Mouse (Mus musculus): ENCODE measurements around the gene Ptgir.

The Ptgir gene

DNA sequence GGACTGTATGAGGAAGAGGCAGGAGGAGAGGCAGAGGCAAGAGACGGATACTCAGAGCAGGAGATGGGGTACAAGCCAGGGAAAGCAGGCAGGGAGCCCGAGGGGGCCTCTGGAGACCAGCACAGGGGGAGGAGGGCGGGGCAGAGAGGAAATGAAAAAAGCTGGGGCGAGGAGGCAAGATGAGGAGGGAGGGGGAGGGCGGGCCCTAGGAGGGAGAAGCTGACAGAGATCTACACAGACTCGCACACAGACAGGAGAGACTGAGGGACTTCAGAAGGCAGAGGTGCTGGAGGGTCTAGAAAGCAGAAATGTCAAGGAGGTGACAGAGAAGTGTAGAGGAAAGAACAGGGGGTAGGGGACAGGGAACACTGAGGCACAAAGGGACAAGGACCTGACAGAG is at the start of gene Ptgir:
Gene Ptgir (plus strand): TSS at position 210 of the 400 bp plus-strand sequence.
- in situ Hi-C loops (cut with MboI, MseI), result no loop called here

DNA sequence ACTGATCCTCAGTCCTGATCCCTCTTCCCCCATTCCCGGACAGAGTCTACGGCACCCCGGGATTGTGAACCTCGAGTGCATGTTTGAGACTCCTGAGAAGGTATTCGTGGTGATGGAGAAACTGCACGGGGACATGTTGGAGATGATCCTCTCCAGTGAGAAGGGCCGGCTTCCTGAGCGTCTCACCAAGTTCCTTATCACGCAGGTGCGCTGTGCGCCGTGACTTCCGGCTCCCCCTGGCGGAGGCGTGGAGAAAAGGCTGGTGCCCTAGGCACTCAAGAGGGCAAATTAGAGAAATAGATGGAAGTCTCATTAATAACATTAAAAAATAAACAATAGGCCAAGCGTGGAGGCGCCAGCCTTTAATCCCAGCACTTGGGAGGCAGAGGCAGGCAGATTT is 48.0 kb upstream of the Ptgir start:
- in situ Hi-C loops (cut with MboI, MseI), result loop anchor here in 1 of 2 experiments (5.0 kb wide), 1 partner anchor 41 kb away; the partner anchor contains the start of genes Fkrp and Strn4

DNA sequence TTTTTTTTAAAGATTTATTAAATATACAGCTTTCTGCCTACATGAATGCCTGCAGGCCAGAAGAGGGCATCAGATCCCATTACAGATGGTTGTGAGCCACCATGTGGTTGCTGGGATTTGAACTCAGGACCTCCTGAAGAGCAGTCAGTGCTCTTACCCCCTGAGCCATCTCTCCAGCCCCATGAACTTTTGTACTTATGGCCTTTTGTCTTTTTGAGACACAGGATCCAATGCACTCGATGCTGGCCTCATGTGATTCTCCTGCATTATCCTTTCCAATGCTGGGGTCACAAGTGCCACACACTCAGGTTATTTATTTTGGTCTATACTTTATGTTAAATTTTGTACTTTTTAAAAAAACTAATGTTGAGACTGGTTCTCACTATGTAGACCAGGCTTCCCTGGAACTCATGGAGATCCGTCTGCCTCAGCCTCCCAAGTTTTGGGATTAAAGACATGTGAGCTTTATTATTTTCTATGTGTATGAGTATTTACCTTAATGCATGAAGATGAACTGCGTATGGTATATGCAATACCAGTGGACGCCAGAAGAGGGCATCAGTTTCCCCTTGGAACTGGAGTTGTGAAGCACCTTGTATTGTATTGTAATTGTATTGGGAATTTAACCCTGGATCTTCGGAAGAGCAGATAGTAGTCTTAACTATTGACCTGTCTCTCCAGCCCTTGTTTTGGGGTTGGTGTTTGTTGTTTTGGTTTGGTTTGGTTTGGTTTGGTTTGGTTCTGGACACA is 46.2 kb upstream of the Ptgir start:
- in situ Hi-C loops (cut with MboI, MseI), result loop anchor here in 1 of 2 experiments (5.0 kb wide), 1 partner anchor 43 kb away; the partner anchor contains the start of genes Fkrp and Strn4

DNA sequence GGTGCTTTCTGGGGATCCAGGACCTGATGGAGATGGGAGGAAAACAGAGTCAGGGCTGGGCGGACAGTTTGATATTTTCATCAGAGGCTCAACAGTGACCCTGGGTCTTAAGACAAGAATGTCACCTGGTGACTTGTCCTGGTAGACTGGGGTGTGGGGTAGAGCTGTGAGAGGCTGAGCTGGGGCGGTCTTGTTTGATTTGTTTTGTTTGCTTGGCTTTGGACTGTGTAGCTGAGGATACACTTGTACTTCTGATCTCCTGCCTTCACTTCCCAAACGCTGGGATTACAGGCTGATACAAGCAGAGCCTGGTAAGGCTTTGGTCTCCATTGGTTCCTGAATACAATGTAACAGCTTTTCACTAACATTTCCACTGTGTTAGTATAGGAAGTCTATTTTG is 38.8 kb upstream of the Ptgir start:
- in situ Hi-C loops (cut with MboI, MseI), result loop anchor here in 1 of 2 experiments (5.0 kb wide), 1 partner anchor 35 kb away; no protein-coding TSS in a partner anchor

DNA sequence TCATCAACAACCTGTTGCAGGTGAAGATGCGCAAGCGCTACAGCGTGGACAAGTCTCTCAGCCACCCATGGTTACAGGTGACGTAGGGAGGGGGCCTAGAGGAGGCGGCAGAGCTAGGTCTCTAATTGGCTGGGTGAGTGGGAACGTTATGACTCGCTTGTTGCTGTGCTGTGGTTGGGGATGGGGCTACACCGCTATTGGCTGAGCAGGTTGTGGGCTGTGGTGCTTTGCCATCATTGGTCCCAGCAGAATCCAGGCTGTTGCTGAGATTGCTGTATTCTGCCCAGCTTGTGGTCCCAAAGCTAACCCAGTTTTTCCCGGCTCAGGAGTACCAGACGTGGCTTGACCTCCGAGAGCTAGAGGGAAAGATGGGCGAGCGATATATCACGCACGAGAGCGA is 36.8 kb upstream of the Ptgir start:
- in situ Hi-C loops (cut with MboI, MseI), result loop anchor here in 1 of 2 experiments (5.0 kb wide), 1 partner anchor 33 kb away; no protein-coding TSS in a partner anchor

DNA sequence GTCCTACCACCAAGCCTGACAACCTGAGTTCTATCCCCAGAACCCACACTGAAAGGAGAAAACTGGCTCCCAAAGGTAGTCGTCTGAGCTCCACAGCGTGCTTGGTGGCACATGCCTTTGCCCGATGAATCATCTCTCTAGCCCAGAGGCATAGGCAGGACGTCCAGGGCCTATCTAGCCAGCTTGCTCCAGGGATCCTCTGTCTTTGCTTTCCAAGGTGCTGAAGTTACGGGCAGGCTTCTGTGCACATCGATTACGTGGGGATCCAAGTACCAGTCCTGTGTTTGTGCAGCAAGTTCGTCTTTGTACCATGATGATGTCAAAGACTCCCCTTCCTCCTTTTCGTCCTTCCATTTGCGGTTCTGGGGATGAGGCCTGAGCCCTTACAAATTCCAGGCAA is 34.7 kb upstream of the Ptgir start:
- in situ Hi-C loops (cut with MboI, MseI), result loop anchor here in 1 of 2 experiments (5.0 to 10.0 kb wide), 2 partner anchors 51 to 827 kb away; partner anchors contain the start of genes Bicra and Calm3

DNA sequence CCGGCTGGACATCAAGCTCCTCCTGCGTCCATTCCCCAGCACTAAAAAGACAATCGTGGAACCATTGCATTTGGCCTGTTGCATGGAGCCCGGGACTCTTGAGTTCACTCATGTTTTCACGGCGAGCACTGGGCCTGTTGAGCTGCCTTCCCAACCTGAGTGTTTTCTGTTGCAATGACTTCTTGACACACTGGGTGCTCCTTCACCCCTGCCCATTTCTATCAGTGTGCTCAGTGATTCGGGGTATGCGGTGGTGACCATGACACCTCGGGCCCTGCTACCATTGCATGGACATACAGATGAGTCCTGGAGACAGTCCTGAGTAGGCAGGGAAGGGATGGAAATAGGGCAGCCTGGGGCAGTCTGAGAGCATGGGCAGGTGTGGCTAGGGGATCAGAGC is 33.8 kb upstream of the Ptgir start:
- in situ Hi-C loops (cut with MboI, MseI), result loop anchor here in 1 of 2 experiments (5.0 to 10.0 kb wide), 2 partner anchors 50 to 828 kb away; partner anchors contain the start of genes Bicra and Calm3

DNA sequence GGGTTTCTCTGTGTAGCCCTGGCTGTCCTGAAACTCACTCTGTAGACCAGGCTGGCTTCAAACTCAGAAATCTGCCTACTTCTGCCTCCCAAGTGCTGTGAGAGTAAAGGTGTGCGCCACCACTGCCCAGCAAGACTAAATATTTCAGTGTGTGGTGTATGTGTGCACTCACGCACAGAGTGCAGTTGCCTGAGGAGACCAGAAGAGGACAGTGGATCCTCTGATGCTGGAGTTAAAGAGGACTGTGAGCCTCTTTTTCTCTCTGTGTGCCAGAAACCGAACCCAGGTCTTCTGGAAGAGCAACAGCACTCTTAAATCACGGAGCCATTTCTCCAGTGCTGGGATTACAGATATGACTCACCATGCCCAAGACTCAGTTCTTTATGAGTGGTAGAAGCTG is 32.9 kb upstream of the Ptgir start:
- in situ Hi-C loops (cut with MboI, MseI), result loop anchor here in 1 of 2 experiments (5.0 to 10.0 kb wide), 2 partner anchors 49 to 829 kb away; partner anchors contain the start of genes Bicra and Calm3

DNA sequence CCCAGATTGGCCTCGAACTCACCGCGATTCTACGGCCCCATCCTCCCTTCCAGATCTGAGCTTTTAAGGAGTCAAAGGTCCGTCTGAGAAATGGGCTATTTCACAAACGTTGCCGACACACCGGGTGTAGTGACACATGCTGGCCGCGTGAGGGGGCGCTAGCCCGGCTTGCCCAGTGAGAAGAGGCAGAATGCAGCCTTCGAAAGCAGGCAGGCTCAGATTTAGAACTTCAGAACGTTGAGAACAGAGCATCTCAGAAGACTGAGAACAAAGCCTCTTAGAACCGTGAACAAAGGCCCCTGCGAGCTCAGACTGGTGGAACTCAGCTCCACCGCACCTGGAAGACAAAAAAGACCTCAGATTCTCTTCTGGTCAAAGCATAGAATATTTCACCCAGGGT is 32.1 kb upstream of the Ptgir start:
- in situ Hi-C loops (cut with MboI, MseI), result loop anchor here in 1 of 2 experiments (5.0 to 10.0 kb wide), 2 partner anchors 48 to 829 kb away; partner anchors contain the start of genes Bicra and Calm3

DNA sequence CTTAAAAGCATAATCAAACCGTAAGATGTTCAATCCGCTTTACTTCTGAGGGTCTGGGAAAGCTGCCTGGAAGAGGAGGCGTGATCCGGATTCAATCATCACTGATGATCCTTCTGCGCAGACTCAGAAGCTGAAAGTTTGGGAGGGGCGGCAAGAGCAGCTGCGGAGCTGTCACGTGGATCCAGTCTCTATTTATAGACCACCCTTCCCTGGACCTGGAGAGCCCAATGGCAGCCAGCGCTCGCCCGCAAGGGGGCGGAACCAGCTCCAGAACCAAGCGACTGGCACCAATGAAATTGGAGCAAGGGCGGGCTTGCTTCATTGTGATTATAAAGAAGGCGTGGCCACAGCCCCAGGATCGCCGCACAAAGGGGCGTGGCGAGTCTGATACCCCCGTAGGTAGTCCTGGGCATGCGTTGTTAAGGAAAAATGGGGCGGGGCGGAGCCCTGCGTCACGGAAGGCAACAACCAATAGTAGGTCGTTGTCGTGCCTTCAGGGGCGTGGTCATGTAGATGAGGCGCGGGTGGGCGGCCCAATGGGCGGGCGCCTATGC is 31.5 kb upstream of the Ptgir start:
- in situ Hi-C loops (cut with MboI, MseI), result loop anchor here in 1 of 2 experiments (5.0 to 10.0 kb wide), 2 partner anchors 47 to 830 kb away; partner anchors contain the start of genes Bicra and Calm3

DNA sequence AGATGAGACGGTGACA is 31.2 kb upstream of the Ptgir start, which contains the start of gene Dact3:
Gene Dact3 (plus strand): TSS at position 8 of the 16 bp plus-strand sequence.
- in situ Hi-C loops (cut with MboI, MseI), result loop anchor here in 1 of 2 experiments (10.0 kb wide), 1 partner anchor 830 kb away; the partner anchor contains the start of gene Bicra

DNA sequence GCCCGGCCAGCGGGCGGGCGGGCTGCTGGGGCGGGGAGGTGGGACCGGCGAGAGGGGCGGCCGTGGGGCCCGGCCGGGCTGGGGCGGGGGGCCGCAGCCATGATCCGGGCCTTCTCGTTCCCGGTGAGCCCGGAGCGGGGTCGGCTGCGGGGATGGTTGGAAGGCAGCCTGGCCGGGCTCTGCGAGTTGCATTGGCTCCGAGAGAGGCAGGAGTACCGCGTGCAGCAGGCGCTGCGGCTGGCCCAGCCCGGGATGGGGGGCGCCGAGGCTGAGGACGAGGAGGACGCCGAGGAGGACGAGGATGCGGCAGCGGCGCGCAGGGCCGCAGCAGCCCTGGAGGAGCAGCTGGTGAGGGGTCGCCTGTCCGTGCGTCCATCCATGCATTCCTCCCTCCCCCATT is 31.0 kb upstream of the Ptgir start:
- in situ Hi-C loops (cut with MboI, MseI), result loop anchor here in 1 of 2 experiments (10.0 kb wide), 1 partner anchor 831 kb away; the partner anchor contains the start of gene Bicra

DNA sequence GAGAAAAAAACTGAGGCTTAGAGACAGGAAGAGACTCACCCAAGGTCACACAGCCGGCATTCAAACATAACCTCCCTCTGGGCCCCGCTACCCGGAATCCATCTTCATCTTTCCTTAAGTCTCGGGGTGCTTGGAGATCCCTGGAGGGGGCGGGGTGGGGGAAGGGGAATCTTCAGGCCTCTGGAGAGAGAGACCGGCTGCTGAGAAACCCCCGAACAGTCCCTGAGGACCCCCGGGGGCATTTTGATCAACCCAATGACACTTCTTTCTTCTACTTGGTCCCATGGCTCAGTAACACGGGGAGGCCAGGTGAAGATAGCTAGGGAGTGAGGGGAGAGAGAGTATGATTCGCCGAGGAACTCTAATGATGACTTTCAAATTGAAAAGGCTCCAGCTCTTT is 30.3 kb upstream of the Ptgir start:
- in situ Hi-C loops (cut with MboI, MseI), result loop anchor here in 1 of 2 experiments (10.0 kb wide), 1 partner anchor 831 kb away; the partner anchor contains the start of gene Bicra

DNA sequence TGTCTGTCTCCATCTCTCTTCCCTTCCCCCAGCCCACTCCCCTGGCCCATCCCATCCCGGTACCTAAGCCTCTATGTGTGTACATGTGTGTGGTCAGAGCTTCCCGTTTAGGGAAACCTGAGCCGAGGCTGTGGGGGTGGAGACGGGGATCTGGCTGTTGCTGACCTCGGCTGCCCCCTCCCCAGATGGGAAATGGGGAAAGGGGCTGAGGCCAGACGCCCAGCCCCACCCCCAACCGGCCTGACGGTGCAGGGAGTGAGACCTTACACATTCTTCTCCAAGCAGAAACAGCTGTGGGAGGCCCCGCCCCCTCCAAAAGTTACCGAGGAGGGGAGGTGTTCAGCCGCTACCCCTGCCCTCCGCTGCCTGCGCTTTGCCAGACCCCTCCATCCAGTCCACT is 29.7 kb upstream of the Ptgir start:
- in situ Hi-C loops (cut with MboI, MseI), result loop anchor here in 1 of 2 experiments (10.0 kb wide), 1 partner anchor 832 kb away; the partner anchor contains the start of gene Bicra

DNA sequence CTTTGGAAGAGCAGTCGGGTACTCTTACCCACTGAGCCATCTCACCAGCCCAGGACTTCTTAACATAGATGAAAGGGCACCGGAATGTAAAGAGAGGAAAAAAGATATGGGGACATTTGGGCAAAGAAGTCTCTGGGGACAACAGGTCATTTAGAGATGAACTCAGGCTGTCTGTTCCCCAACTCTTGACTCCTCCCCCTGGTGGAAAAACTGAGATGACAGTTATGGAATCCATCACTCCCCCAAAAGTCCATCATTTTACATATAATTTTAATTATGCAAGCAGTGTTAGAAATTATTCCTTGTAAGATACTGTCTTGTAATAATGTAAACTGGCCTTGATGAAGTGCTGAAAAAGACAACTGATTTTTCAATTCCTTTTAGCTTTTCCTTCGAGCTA is 28.6 kb upstream of the Ptgir start:
- in situ Hi-C loops (cut with MboI, MseI), result loop anchor here in 1 of 2 experiments (10.0 kb wide), 1 partner anchor 833 kb away; the partner anchor contains the start of gene Bicra

DNA sequence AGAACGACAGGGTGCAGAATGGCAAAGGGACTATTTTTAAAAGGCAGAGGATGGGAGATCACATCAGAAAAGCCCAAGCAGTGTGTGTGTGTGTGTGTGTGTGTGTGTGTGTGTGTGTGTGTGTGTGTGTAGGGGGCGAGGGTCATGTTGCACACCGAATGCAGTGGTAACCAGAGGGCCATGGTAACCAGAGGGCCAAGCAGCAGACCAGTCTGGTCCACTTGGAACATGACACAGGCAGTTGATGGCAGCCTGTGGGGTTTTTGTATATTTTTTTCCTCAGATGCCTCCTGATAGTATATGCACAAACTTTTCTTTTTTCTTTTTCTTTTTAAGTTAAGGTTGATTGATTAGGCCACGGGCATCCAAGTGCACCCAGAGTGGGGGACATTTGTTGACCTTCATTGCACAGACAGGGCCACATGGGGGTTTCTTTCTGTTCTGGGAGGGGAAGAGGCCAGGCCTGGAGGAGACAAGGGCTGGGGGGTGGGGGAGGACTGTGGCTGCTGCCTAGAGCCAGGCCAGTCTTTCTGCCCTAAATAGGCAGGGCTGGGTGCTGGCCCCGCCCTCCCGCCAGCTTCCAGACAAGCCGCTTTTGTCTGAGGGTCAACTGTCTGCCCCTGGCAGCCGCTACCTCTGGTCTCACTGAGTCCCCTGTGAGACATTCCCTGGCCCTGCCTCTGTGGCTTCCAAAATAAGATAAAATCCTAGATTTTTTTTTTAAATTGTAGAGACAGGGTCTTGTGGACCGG is 26.3 kb upstream of the Ptgir start:
- in situ Hi-C loops (cut with MboI, MseI), result loop anchor here in 1 of 2 experiments (10.0 kb wide), 1 partner anchor 835 kb away; the partner anchor contains the start of gene Bicra

DNA sequence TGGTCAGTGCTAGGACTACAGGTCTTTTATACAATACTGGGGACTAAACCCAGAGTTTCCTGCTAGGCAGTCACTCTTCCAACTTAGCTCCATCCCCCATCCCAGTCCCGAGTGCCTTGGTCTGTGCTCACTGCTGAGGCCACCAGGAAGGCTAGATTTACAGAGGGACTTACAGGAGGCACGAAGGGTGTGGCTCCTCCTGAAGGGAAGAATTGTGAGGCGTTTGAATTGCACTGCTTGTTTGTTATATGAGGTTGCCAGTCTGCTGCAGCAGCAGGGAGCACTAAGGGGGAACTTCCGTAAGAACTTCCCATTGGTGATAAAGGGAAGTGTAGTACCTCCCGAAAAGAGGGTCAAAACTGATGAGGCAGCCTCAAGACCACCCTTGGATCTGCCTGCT is 25.7 kb upstream of the Ptgir start:
- in situ Hi-C loops (cut with MboI, MseI), result no loop called here

DNA sequence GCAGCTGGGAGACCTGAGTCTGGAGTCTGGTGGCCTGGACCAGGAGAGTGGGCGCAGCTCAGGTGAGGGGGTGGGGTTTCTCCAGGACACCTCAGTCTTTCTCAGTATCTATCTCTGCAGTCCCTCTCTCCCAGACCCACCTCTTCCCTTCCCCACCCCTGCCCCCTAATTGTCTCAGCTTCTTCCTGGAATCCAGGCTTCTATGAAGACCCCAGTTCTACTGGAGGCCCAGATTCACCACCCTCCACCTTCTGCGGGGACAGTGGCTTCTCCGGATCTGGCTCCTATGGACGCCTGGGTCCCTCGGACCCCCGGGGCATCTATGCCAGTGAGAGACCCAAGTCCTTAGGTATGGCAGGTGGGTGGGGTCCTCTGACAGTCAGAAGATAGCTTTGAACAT is 23.1 kb upstream of the Ptgir start:
- in situ Hi-C loops (cut with MboI, MseI), result no loop called here

DNA sequence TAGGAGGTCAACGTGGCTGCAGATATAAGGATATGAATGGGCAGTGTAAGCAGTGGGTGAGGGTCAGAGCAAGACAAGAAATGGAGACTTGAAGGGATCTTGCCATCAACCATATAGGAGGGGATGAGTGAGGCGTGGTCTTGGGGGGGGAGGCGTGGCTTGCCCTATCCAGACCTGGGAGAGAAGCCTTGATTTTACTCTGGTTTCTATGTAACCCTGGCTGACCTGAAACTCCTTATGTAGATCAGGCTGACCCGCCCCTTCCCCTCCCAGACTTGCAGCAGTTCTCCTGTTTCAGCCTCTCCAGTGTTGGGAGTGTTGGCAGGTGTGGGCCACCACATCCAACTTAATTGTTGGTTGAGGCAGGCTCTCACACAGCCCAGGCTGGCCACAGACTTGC is 22.0 kb upstream of the Ptgir start:
- in situ Hi-C loops (cut with MboI, MseI), result no loop called here

DNA sequence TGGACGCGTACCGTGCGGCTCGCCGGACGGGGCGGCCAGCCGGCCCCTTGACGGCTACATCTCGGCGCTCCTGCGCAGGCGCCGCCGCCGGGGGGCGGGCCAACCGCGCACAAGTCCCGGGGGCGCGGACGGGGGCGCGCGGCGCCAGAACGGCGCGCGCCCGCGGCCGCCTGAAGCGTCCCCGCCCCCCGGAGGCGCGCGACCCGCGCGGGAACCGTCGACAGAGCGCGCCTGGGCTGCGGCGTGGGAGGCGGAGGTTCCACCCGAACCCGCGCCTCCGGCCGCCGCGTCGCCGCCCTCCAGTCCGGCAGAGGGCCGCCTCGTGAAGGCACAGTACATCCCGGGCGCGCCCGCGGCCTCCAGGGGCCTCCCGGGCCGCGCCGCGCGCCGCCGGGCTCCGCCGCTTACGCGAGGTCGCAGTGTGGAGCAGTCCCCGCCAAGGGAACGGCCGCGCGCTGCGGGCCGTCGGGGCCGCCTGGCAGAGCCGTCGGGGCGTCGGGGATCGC is 21.0 kb upstream of the Ptgir start:
- in situ Hi-C loops (cut with MboI, MseI), result no loop called here

DNA sequence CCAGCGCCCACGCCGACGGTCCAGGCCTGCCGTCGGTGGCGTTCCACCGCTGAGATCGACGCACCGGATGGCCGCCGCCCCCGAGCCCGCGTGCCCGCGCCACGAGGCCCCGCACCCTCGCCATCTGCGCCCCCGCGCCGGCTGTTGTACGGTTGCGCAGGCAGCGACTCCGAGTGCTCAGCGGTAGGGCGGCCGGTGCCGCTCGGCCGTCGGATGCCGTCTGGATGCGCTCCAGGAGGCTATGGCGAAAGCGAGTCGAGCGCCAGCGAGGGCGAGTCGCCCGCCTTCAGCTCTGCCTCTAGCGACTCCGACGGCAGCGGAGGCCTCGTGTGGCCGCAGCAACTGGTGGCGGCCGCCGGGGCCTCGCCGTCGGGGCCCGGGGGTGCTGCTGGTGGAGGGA is 20.4 kb upstream of the Ptgir start:
- in situ Hi-C loops (cut with MboI, MseI), result no loop called here

DNA sequence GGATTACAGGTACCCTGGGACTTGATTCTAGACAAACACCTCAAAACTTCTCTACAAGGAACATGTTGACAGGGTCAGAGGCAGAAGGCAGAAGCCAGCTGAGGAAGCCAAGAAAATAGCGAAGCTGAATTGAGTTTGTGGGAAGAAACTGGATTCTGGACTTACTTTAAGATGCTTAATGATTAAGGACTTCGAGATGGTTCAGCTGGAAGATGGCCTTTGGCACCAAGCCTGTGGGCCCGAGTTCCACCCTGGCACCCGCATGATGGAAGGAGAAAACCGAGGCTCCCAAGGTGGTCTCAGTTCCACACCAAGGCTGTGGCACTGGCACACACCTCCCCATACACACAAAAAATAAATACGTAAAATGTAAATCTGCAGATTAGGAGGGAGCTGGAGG is 15.8 kb upstream of the Ptgir start:
- in situ Hi-C loops (cut with MboI, MseI), result no loop called here
